Mouse (Mus musculus) telencephalon, adult 2 months (tissue): ENCODE data around the gene Rnf183.

Source experiments
- DNase-seq: peaks from one replicate; pipeline ENCODE4 v3.0.0-alpha.2; 2011; ENCODE audit warnings: low read depth, low spot score

The Rnf183 gene

DNA sequence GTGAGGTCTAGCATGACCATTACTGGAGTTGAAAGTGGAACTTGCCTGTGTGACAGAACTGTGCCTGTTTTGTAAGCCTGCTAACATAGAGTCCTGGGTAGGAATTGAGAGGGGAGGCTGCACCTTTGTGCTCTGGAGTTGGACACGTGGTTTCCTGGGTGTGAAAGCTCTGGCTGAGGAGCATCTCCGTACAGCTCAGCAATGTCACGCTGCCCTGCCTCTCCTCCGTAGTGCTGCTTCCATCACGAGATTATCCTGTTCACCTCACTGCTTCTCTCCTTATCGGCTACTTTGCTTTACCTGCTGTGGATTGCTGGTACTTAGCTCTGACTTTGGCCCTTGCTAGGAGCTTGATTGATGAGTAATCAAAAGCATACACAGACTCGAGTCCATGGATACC lies 51.3 kb downstream of the Rnf183 start:
- no peak for DNase-seq

DNA sequence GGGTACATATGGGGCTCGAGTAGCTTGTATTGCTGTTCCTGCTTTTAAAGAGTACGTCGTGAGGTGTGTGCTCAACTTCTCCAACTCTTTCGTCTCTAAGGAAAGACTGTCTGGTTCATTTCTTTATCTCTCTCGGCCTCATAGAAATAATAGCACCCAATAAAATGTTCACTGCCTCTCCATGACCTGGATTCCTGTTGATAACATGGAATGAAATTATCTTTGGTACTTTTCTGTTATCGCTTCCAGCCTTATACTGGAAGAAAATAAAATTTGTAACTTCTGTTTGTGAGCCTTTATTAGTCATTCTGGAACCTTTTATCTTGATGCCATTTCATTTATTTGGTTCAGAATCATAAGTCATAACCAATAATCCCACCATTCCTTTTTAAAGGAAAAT lies 51.8 kb downstream of the Rnf183 start:
- DNase-seq, result no peak

DNA sequence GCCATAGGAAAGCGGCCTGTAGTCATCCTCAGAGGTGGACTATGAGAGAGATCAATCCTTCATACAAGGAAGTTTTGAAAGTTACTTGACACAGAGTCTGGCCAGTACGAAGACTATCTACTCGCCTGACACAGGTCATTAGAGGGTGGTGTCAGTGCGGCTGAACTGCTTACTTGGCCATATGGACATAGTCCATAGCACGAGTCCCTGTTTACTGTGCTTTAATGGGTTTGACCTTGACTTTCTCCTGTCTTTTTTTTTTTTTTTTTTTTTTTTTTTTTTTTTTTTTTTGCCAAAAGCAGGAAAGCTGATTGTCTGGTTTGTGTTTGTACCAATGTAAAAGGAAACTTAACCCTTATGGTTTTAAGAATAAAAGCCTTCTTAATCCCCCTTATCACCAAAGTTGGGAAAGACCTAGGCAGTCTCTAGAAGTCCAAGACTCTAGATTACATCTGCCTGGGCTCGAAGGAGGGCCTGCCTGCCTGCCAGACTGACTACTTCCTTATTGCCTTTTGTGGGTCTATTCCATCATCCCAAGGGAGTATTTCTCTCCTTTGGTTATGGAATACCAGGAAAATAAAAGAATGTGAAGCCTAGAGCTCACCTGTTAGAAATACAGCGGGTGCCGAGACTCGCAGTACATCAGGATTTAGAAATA lies 55.2 kb downstream of the Rnf183 start:
- DNase-seq, result no peak
